Mouse (Mus musculus): ENCODE data around the gene Spin1. TPM values are rescaled to one million over a fixed set of nuclear protein-coding genes. Genes with fewer than 3 reads are reported as not detected.
"Not testable (repeated sequence)": the region's sequence is repeated elsewhere in the genome, so short reads cannot be mapped to it uniquely, and the experiment has no call there.

Gene Spin1
- polyA plus RNA-seq, 1 experiment = 14.1 TPM

- Histone ChIP-seq H3K4me1 (ENCODE audit: control insufficient read depth, insufficient read depth, low read length) (no peaks in the 10 kb centered on the region; the same call in none of the 2 replicates), H3K4me3 (replicated peaks; ENCODE audit: control insufficient read depth, low read depth, low read length) (peak overlapping the region; percentile 67), H3K27ac (ENCODE audit: control insufficient read depth, insufficient read depth, low read depth, low read length, poor library complexity) (peak overlapping the region; percentile 93)
- under 1% methylated on average over 69 of the region's 89 CpGs for WGBS
- TF ChIP-seq POLR2A (IDR thresholded peaks at IDR 0.05; ENCODE audit: borderline replicate concordance, control insufficient read depth, low read depth, low read length) (no peak), CTCF (IDR thresholded peaks at IDR 0.05; ENCODE audit: control insufficient read depth, insufficient read depth, low read length) (peak; percentile 26; the same call in 1 of the 2 replicates)
Measured at GRCm38 (mm10) chr13:51101016-51101776, 516 bp downstream of the Spin1 start.

GRCm38 (mm10) chr13:51101777-51102132 is 1.1 kb downstream of the Spin1 start:
- Histone ChIP-seq H3K4me1 (ENCODE audit: control insufficient read depth, insufficient read depth, low read length) (no peaks in the 10 kb centered on the region; the same call in none of the 2 replicates), H3K27ac (ENCODE audit: control insufficient read depth, insufficient read depth, low read depth, low read length, poor library complexity) (no peak overlapping the region), H3K4me3 (replicated peaks; ENCODE audit: control insufficient read depth, low read depth, low read length) (peak overlapping the region; percentile 67)
- WGBS = 13% methylated on average over 11 of the region's 11 CpGs
- TF ChIP-seq POLR2A (IDR thresholded peaks at IDR 0.05; ENCODE audit: borderline replicate concordance, control insufficient read depth, low read depth, low read length) = no peak
- no peak for TF ChIP-seq CTCF (IDR thresholded peaks at IDR 0.05; ENCODE audit: control insufficient read depth, insufficient read depth, low read length)

- H3K27ac ChIP-seq (ENCODE audit: control insufficient read depth, insufficient read depth, low read depth, low read length, poor library complexity) = no peak overlapping the region
- TF ChIP-seq CTCF (IDR thresholded peaks at IDR 0.05; ENCODE audit: control insufficient read depth, insufficient read depth, low read length) = no peak
- TF ChIP-seq POLR2A (IDR thresholded peaks at IDR 0.05; ENCODE audit: borderline replicate concordance, control insufficient read depth, low read depth, low read length) = no peak
- 85% methylated on average over 9 of the region's 9 CpGs for WGBS
- no peak overlapping the region for H3K4me3 ChIP-seq (replicated peaks; ENCODE audit: control insufficient read depth, low read depth, low read length)
- no peaks in the 10 kb centered on the region; the same call in none of the 2 replicates for H3K4me1 ChIP-seq (ENCODE audit: control insufficient read depth, insufficient read depth, low read length)
Measured at GRCm38 (mm10) chr13:51103111-51103725, 2.5 kb downstream of the Spin1 start.

- Histone ChIP-seq H3K27ac (ENCODE audit: control insufficient read depth, insufficient read depth, low read depth, low read length, poor library complexity) (no peak overlapping the region), H3K4me1 (ENCODE audit: control insufficient read depth, insufficient read depth, low read length) (no peaks in the 10 kb centered on the region; the same call in none of the 2 replicates), H3K4me3 (replicated peaks; ENCODE audit: control insufficient read depth, low read depth, low read length) (no peak overlapping the region)
- 84% methylated on average over 9 of the region's 9 CpGs for WGBS
- no peak for TF ChIP-seq CTCF (IDR thresholded peaks at IDR 0.05; ENCODE audit: control insufficient read depth, insufficient read depth, low read length)
- no peak for TF ChIP-seq POLR2A (IDR thresholded peaks at IDR 0.05; ENCODE audit: borderline replicate concordance, control insufficient read depth, low read depth, low read length)
Measured at GRCm38 (mm10) chr13:51103861-51104650, 3.4 kb downstream of the Spin1 start.

- H3K4me3 ChIP-seq (replicated peaks; ENCODE audit: control insufficient read depth, low read depth, low read length) = no peak overlapping the region
- TF ChIP-seq CTCF (IDR thresholded peaks at IDR 0.05; ENCODE audit: control insufficient read depth, insufficient read depth, low read length) = no peak
- no peak for TF ChIP-seq POLR2A (IDR thresholded peaks at IDR 0.05; ENCODE audit: borderline replicate concordance, control insufficient read depth, low read depth, low read length)
- peaks cover 2% of the 10 kb centered on the region for H3K4me1 ChIP-seq (ENCODE audit: control insufficient read depth, insufficient read depth, low read length)
- WGBS = 84% methylated on average over 3 of the region's 3 CpGs
- H3K27ac ChIP-seq (ENCODE audit: control insufficient read depth, insufficient read depth, low read depth, low read length, poor library complexity) = no peak overlapping the region
Measured at GRCm38 (mm10) chr13:51105861-51106655, 5.4 kb downstream of the Spin1 start.

GRCm38 (mm10) chr13:51106816-51107215 is 6.1 kb downstream of the Spin1 start:
- Histone ChIP-seq H3K4me3 (replicated peaks; ENCODE audit: control insufficient read depth, low read depth, low read length) (no peak overlapping the region), H3K27ac (ENCODE audit: control insufficient read depth, insufficient read depth, low read depth, low read length, poor library complexity) (0 out of 2 replicates have a peak overlapping the region, but pooled peaks have one; percentile 14), H3K4me1 (ENCODE audit: control insufficient read depth, insufficient read depth, low read length) (peaks cover 2% of the 10 kb centered on the region)
- 40% methylated on average over 4 of the region's 4 CpGs for WGBS
- TF ChIP-seq CTCF (IDR thresholded peaks at IDR 0.05; ENCODE audit: control insufficient read depth, insufficient read depth, low read length) (no peak), POLR2A (IDR thresholded peaks at IDR 0.05; ENCODE audit: borderline replicate concordance, control insufficient read depth, low read depth, low read length) (no peak)

- 86% methylated on average over 2 of the region's 2 CpGs for WGBS
- H3K4me1 ChIP-seq (ENCODE audit: control insufficient read depth, insufficient read depth, low read length) = peaks cover 2% of the 10 kb centered on the region; the same call in 1 of the 2 replicates
Measured at GRCm38 (mm10) chr13:51109517-51109916, 8.8 kb downstream of the Spin1 start.

GRCm38 (mm10) chr13:51114398-51114797 is 13.7 kb downstream of the Spin1 start:
- WGBS = 78% methylated on average over 4 of the region's 4 CpGs
- H3K4me3 ChIP-seq (replicated peaks; ENCODE audit: control insufficient read depth, low read depth, low read length); H3K27ac ChIP-seq (ENCODE audit: control insufficient read depth, insufficient read depth, low read depth, low read length, poor library complexity); H3K4me1 ChIP-seq (ENCODE audit: control insufficient read depth, insufficient read depth, low read length): not testable (repeated sequence)

More at GRCm38 (mm10) chr13:51109517-51109916, 8.8 kb downstream of the Spin1 start:
- no peak for TF ChIP-seq CTCF (IDR thresholded peaks at IDR 0.05; ENCODE audit: control insufficient read depth, insufficient read depth, low read length)
- no peak for TF ChIP-seq POLR2A (IDR thresholded peaks at IDR 0.05; ENCODE audit: borderline replicate concordance, control insufficient read depth, low read depth, low read length)
- Histone ChIP-seq H3K27ac (ENCODE audit: control insufficient read depth, insufficient read depth, low read depth, low read length, poor library complexity) (no peak overlapping the region), H3K4me3 (replicated peaks; ENCODE audit: control insufficient read depth, low read depth, low read length) (no peak overlapping the region)

Measured in bone marrow, adult 2 months (tissue).